Mouse (Mus musculus): ENCODE data around the gene Pla2g16. TPM values are rescaled to one million over a fixed set of nuclear protein-coding genes. Genes with fewer than 3 reads are reported as not detected.

The Pla2g16 gene
- 4.7 and 6.9 TPM in 2 replicates for polyA plus RNA-seq (2015; fragmentation: Nextera tagmentation; extraction: Ambion mirVana)

GRCm38 (mm10) chr19:7557328-7557822, at the start of gene Pla2g16:
Pla2g16 (plus strand) TSS chr19:7557459.
- peak within 1 kb of the TSS; percentile 72 for H3K4me2 ChIP-seq
- H3K9me3 ChIP-seq (replicated peaks), result no peaks in the 10 kb centered on the region
- WGBS, result 1% methylated on average over 27 of the region's 27 CpGs
- 0 out of 2 replicates have a peak, but pooled peaks cover 6% of the 10 kb centered on the region for H3K27me3 ChIP-seq (replicated peaks)
- ATAC-seq (ENCODE audit: low FRiP score), result peak; percentile 69; the same call in 1 of the 2 replicates
- H3K4me1 ChIP-seq, result peaks cover 10% of the 10 kb centered on the region
- peak within 1 kb of the TSS; percentile 41 for H3K4me3 ChIP-seq (replicated peaks)
- H3K27ac ChIP-seq (replicated peaks), result no peak within 1 kb of the TSS
- H3K9ac ChIP-seq (replicated peaks), result 0 out of 2 replicates have a peak within 1 kb of the TSS, but pooled peaks have one; percentile 31
- H3K36me3 ChIP-seq, result no peaks in the 10 kb centered on the region

- H3K27me3 ChIP-seq (replicated peaks), result no peaks in the 10 kb centered on the region
- H3K4me1 ChIP-seq, result 0 out of 2 replicates have a peak, but pooled peaks cover 5% of the 10 kb centered on the region
- no peak overlapping the region for H3K4me2 ChIP-seq
- no peak for ATAC-seq (ENCODE audit: low FRiP score)
- no peak overlapping the region for H3K27ac ChIP-seq (replicated peaks)
- H3K36me3 ChIP-seq, result peaks cover 19% of the 10 kb centered on the region
- 73% methylated on average over 4 of the region's 4 CpGs for WGBS
- H3K4me3 ChIP-seq (replicated peaks), result no peak overlapping the region
- H3K9ac ChIP-seq (replicated peaks), result no peak overlapping the region
- H3K9me3 ChIP-seq (replicated peaks), result no peaks in the 10 kb centered on the region
Observed at GRCm38 (mm10) chr19:7508026-7508425, 49.2 kb upstream of the Pla2g16 start.

GRCm38 (mm10) chr19:7516437-7516836, 40.8 kb upstream of the Pla2g16 start:
- H3K27ac ChIP-seq (replicated peaks), result no peak overlapping the region
- H3K9ac ChIP-seq (replicated peaks), result no peak overlapping the region
- no peaks in the 10 kb centered on the region for H3K4me1 ChIP-seq
- H3K9me3 ChIP-seq (replicated peaks), result no peaks in the 10 kb centered on the region
- no peak for ATAC-seq (ENCODE audit: low FRiP score)
- 97% methylated on average over 1 of the region's 1 CpGs for WGBS
- H3K27me3 ChIP-seq (replicated peaks), result no peaks in the 10 kb centered on the region
- peaks cover 25% of the 10 kb centered on the region for H3K36me3 ChIP-seq
- H3K4me3 ChIP-seq (replicated peaks), result no peak overlapping the region
- no peak overlapping the region for H3K4me2 ChIP-seq

GRCm38 (mm10) chr19:7521619-7522018, 35.6 kb upstream of the Pla2g16 start:
- peaks cover 56% of the 10 kb centered on the region for H3K36me3 ChIP-seq
- no peak overlapping the region for H3K9ac ChIP-seq (replicated peaks)
- no peak for ATAC-seq (ENCODE audit: low FRiP score)
- H3K27me3 ChIP-seq (replicated peaks), result no peaks in the 10 kb centered on the region
- no peaks in the 10 kb centered on the region for H3K4me1 ChIP-seq
- H3K9me3 ChIP-seq (replicated peaks), result no peaks in the 10 kb centered on the region
- H3K4me3 ChIP-seq (replicated peaks), result no peak overlapping the region
- WGBS, result 95% methylated on average over 3 of the region's 3 CpGs
- no peak overlapping the region for H3K4me2 ChIP-seq
- no peak overlapping the region for H3K27ac ChIP-seq (replicated peaks)

GRCm38 (mm10) chr19:7522856-7523255, 34.4 kb upstream of the Pla2g16 start:
- no peak overlapping the region for H3K9ac ChIP-seq (replicated peaks)
- no peak overlapping the region for H3K4me2 ChIP-seq
- no peak for ATAC-seq (ENCODE audit: low FRiP score)
- WGBS, result 95% methylated on average over 2 of the region's 2 CpGs
- H3K9me3 ChIP-seq (replicated peaks), result no peaks in the 10 kb centered on the region
- H3K27me3 ChIP-seq (replicated peaks), result no peaks in the 10 kb centered on the region
- H3K4me3 ChIP-seq (replicated peaks), result no peak overlapping the region
- H3K4me1 ChIP-seq, result no peaks in the 10 kb centered on the region
- H3K36me3 ChIP-seq, result peaks cover 53% of the 10 kb centered on the region
- no peak overlapping the region for H3K27ac ChIP-seq (replicated peaks)

GRCm38 (mm10) chr19:7523292-7523691, 34.0 kb upstream of the Pla2g16 start:
- H3K4me2 ChIP-seq, result no peak overlapping the region
- H3K27ac ChIP-seq (replicated peaks), result no peak overlapping the region
- H3K36me3 ChIP-seq, result peaks cover 52% of the 10 kb centered on the region
- H3K27me3 ChIP-seq (replicated peaks), result no peaks in the 10 kb centered on the region
- H3K4me1 ChIP-seq, result no peaks in the 10 kb centered on the region
- ATAC-seq (ENCODE audit: low FRiP score), result no peak
- WGBS, result 96% methylated on average over 1 of the region's 1 CpGs
- no peaks in the 10 kb centered on the region for H3K9me3 ChIP-seq (replicated peaks)
- H3K4me3 ChIP-seq (replicated peaks), result no peak overlapping the region
- no peak overlapping the region for H3K9ac ChIP-seq (replicated peaks)

GRCm38 (mm10) chr19:7523781-7524180, 33.5 kb upstream of the Pla2g16 start:
- Histone ChIP-seq H3K4me3 (replicated peaks) (no peak overlapping the region), H3K27ac (replicated peaks) (no peak overlapping the region), H3K9ac (replicated peaks) (no peak overlapping the region), H3K9me3 (replicated peaks) (no peaks in the 10 kb centered on the region), H3K4me2 (no peak overlapping the region), H3K27me3 (replicated peaks) (no peaks in the 10 kb centered on the region), H3K36me3 (peaks cover 52% of the 10 kb centered on the region), H3K4me1 (no peaks in the 10 kb centered on the region)
- no peak for ATAC-seq (ENCODE audit: low FRiP score)

GRCm38 (mm10) chr19:7524879-7525278, 32.4 kb upstream of the Pla2g16 start:
- Histone ChIP-seq H3K36me3 (peaks cover 43% of the 10 kb centered on the region), H3K4me1 (no peaks in the 10 kb centered on the region), H3K27ac (replicated peaks) (no peak overlapping the region), H3K9ac (replicated peaks) (no peak overlapping the region), H3K4me3 (replicated peaks) (no peak overlapping the region), H3K9me3 (replicated peaks) (no peaks in the 10 kb centered on the region), H3K4me2 (no peak overlapping the region), H3K27me3 (replicated peaks) (no peaks in the 10 kb centered on the region)
- no peak for ATAC-seq (ENCODE audit: low FRiP score)
- WGBS, result 85% methylated on average over 3 of the region's 3 CpGs

- H3K27me3 ChIP-seq (replicated peaks), result no peaks in the 10 kb centered on the region
- peaks cover 43% of the 10 kb centered on the region for H3K36me3 ChIP-seq
- peaks cover 5% of the 10 kb centered on the region for H3K4me1 ChIP-seq
- H3K9ac ChIP-seq (replicated peaks), result no peak overlapping the region
- no peaks in the 10 kb centered on the region for H3K9me3 ChIP-seq (replicated peaks)
- no peak overlapping the region for H3K4me3 ChIP-seq (replicated peaks)
- peak; percentile 85; the same call in 1 of the 2 replicates for ATAC-seq (ENCODE audit: low FRiP score)
- WGBS, result 56% methylated on average over 7 of the region's 7 CpGs
- H3K4me2 ChIP-seq, result no peak overlapping the region
- H3K27ac ChIP-seq (replicated peaks), result no peak overlapping the region
Observed at GRCm38 (mm10) chr19:7528639-7529428, 28.4 kb upstream of the Pla2g16 start.

- H3K27ac ChIP-seq (replicated peaks), result no peak overlapping the region
- H3K4me1 ChIP-seq, result peaks cover 11% of the 10 kb centered on the region
- no peak overlapping the region for H3K9ac ChIP-seq (replicated peaks)
- H3K9me3 ChIP-seq (replicated peaks), result no peaks in the 10 kb centered on the region
- H3K4me3 ChIP-seq (replicated peaks), result no peak overlapping the region
- WGBS, result 87% methylated on average over 5 of the region's 5 CpGs
- ATAC-seq (ENCODE audit: low FRiP score), result no peak
- peaks cover 34% of the 10 kb centered on the region for H3K36me3 ChIP-seq
- no peaks in the 10 kb centered on the region for H3K27me3 ChIP-seq (replicated peaks)
- H3K4me2 ChIP-seq, result no peak overlapping the region
Observed at GRCm38 (mm10) chr19:7531906-7532305, 25.4 kb upstream of the Pla2g16 start.

GRCm38 (mm10) chr19:7533891-7534290, 23.4 kb upstream of the Pla2g16 start:
- Histone ChIP-seq H3K9ac (replicated peaks) (no peak overlapping the region), H3K36me3 (peaks cover 31% of the 10 kb centered on the region), H3K27ac (replicated peaks) (peak overlapping the region; percentile 45; the same call in 1 of the 2 replicates), H3K4me3 (replicated peaks) (no peak overlapping the region), H3K4me1 (peaks cover 11% of the 10 kb centered on the region), H3K4me2 (no peak overlapping the region), H3K9me3 (replicated peaks) (no peaks in the 10 kb centered on the region), H3K27me3 (replicated peaks) (no peaks in the 10 kb centered on the region)
- ATAC-seq (ENCODE audit: low FRiP score), result peak; percentile 36; the same call in 1 of the 2 replicates
- 38% methylated on average over 5 of the region's 5 CpGs for WGBS

GRCm38 (mm10) chr19:7548924-7549323, 8.3 kb upstream of the Pla2g16 start:
- no peaks in the 10 kb centered on the region for H3K36me3 ChIP-seq
- H3K4me1 ChIP-seq, result no peaks in the 10 kb centered on the region
- H3K27ac ChIP-seq (replicated peaks), result no peak overlapping the region
- no peak for ATAC-seq (ENCODE audit: low FRiP score)
- no peaks in the 10 kb centered on the region for H3K27me3 ChIP-seq (replicated peaks)
- H3K4me3 ChIP-seq (replicated peaks), result no peak overlapping the region
- 90% methylated on average over 3 of the region's 3 CpGs for WGBS
- no peaks in the 10 kb centered on the region for H3K9me3 ChIP-seq (replicated peaks)
- no peak overlapping the region for H3K4me2 ChIP-seq
- no peak overlapping the region for H3K9ac ChIP-seq (replicated peaks)

All from neural tube, embryonic 15.5 days (tissue).